Mouse (Mus musculus): Measurements from ENCODE around the gene Txnl4b. TPM values are rescaled to one million over a fixed set of nuclear protein-coding genes. Genes with fewer than 3 reads are reported as not detected.

Gene Txnl4b
- polyA plus RNA-seq, 1 experiment, result 5.8 TPM

- no peak overlapping the region for H3K4me3 ChIP-seq (replicated peaks; ENCODE audit: extremely low read depth, low read depth, low read length)
- no peak for DNase-seq
- no peak for TF ChIP-seq CTCF (IDR thresholded peaks at IDR 0.05; ENCODE audit: insufficient read depth, low read length)
- no peak for TF ChIP-seq POLR2A (IDR thresholded peaks at IDR 0.05; ENCODE audit: borderline replicate concordance, extremely low read depth, low read depth, low read length)
- no peaks in the 10 kb centered on the region for H3K4me1 ChIP-seq (ENCODE audit: control insufficient read depth, insufficient read depth, low read length)
- 76% methylated on average over 3 of the region's 3 CpGs for WGBS
Observed at GRCm38 (mm10) chr8:109615569-109615968, 49.9 kb downstream of the Txnl4b start.

Other genes starting within 250 kb of the Txnl4b start
- 0.02 TPM in 1 of 2 replicates, not detected in the other for gene Pmfbp1, start 71.9 kb upstream of the Txnl4b start, polyA plus RNA-seq (2012; rRNA removed)
- 19.6 and 23.9 TPM in 2 replicates for gene Dhx38, start within 50 bp of the Txnl4b start, polyA plus RNA-seq (2012; rRNA removed)
- gene Hp, start 13.3 kb downstream of the Txnl4b start, polyA plus RNA-seq (2012; rRNA removed), result 1,054 and 1,299 TPM in 2 replicates
- 20.9 and 23.7 TPM in 2 replicates for gene Dhodh, start 42.8 kb downstream of the Txnl4b start, polyA plus RNA-seq (2012; rRNA removed)
- gene Pkd1l3, start 48.6 kb downstream of the Txnl4b start, polyA plus RNA-seq (2012; rRNA removed), result 0.05 and 0.08 TPM in 2 replicates
- 29.8 and 51.7 TPM in 2 replicates for gene Ist1, start 127.4 kb downstream of the Txnl4b start, polyA plus RNA-seq (2012; rRNA removed)
- 8.2 and 9.8 TPM in 2 replicates for gene Zfp821, start 139.7 kb downstream of the Txnl4b start, polyA plus RNA-seq (2012; rRNA removed)
- gene Atxn1l, start 171.8 kb downstream of the Txnl4b start, polyA plus RNA-seq (2012; rRNA removed), result 24.5 and 31.6 TPM in 2 replicates
- gene Ap1g1, start 212.7 kb downstream of the Txnl4b start, polyA plus RNA-seq (2012; rRNA removed), result 25.0 and 38.2 TPM in 2 replicates